In genomic region chr13:8563161-8563560, GRCm38 (mm10) we compare ENCODE assay signal across 24 mouse cellular contexts.
"Had no signal": no experiment of that assay in that cellular context is flagged by ENCODE, and none has a peak within 500 bp of the region (broad histone marks: within the 10 kb centered on the region; RNA-seq: fewer than 3 reads in every experiment).

No protein-coding gene starts in this region.

- H3K27me3 ChIP-seq: kidney, embryonic 15.5 days; liver, embryonic 12.5 days; liver, embryonic 15.5 days; midbrain, embryonic 12.5 days; midbrain, embryonic 15.5 days; neural tube, embryonic 13.5 days; stomach, embryonic 15.5 days had no signal

- H3K9ac ChIP-seq: kidney, embryonic 15.5 days; limb, embryonic 13.5 days; liver, embryonic 12.5 days; liver, embryonic 15.5 days; midbrain, embryonic 12.5 days; midbrain, embryonic 15.5 days; neural tube, embryonic 13.5 days; stomach, embryonic 15.5 days had no signal

- H3K27ac ChIP-seq: kidney, embryonic 15.5 days; left cerebral cortex, adult 2 months; limb, embryonic 10.5 days; limb, embryonic 13.5 days; liver, embryonic 12.5 days; liver, embryonic 15.5 days; midbrain, embryonic 12.5 days; midbrain, embryonic 15.5 days; neural tube, embryonic 13.5 days; stomach, embryonic 15.5 days had no signal

- H3K4me2 ChIP-seq: kidney, embryonic 15.5 days; limb, embryonic 13.5 days; liver, embryonic 12.5 days; liver, embryonic 15.5 days; midbrain, embryonic 12.5 days; midbrain, embryonic 15.5 days; neural tube, embryonic 13.5 days; stomach, embryonic 15.5 days had no signal

- H3K4me1 ChIP-seq: kidney, embryonic 15.5 days; liver, embryonic 12.5 days; liver, embryonic 15.5 days; midbrain, embryonic 12.5 days; stomach, embryonic 15.5 days had no signal

- ATAC-seq: liver, embryonic 12.5 days; midbrain, embryonic 15.5 days had no signal

- H3K36me3 ChIP-seq: kidney, embryonic 15.5 days; limb, embryonic 10.5 days; limb, embryonic 13.5 days; liver, embryonic 12.5 days; liver, embryonic 15.5 days; midbrain, embryonic 12.5 days; midbrain, embryonic 15.5 days; neural tube, embryonic 13.5 days; stomach, embryonic 15.5 days had no signal

- DNase-seq: kidney, adult 11 months; kidney, adult 8-10 months; kidney, postnatal 10 days; kidney, postnatal 36 days; layer of hippocampus, postnatal 36 days; liver; lung, adult 18-20 months; lung, postnatal 14 days; lung, postnatal 4 days; right cerebral cortex, adult 18-20 months; right cerebral cortex, postnatal 14 days; right cerebral cortex, postnatal 4 days; thymus, postnatal 25 days had no signal

- H3K9me3 ChIP-seq: kidney, embryonic 15.5 days; limb, embryonic 10.5 days; liver, embryonic 12.5 days; liver, embryonic 15.5 days; midbrain, embryonic 12.5 days; midbrain, embryonic 15.5 days; neural tube, embryonic 13.5 days; stomach, embryonic 15.5 days had no signal

- H3K4me3 ChIP-seq: kidney, embryonic 15.5 days; left cerebral cortex, adult 2 months; limb, embryonic 10.5 days; limb, embryonic 13.5 days; liver, embryonic 12.5 days; liver, embryonic 15.5 days; midbrain, embryonic 12.5 days; midbrain, embryonic 15.5 days; myocyte; neural tube, embryonic 13.5 days; stomach, embryonic 15.5 days had no signal
